Mouse (Mus musculus): ENCODE results near the gene Drd3.

The Drd3 gene

GRCm38 (mm10) chr16:43753751-43754150 lies at the start of gene Drd3:
Gene Drd3, plus strand, starts transcription at chr16:43754026.
- DNase-seq (ENCODE audit: low spot score) = no peak

GRCm38 (mm10) chr16:43708335-43709061 lies 45.3 kb upstream of the Drd3 start:
- no peak for DNase-seq (ENCODE audit: low spot score)

GRCm38 (mm10) chr16:43709062-43709413 lies 44.8 kb upstream of the Drd3 start:
- no peak for DNase-seq (ENCODE audit: low spot score)

GRCm38 (mm10) chr16:43709432-43710133 lies 44.2 kb upstream of the Drd3 start:
- no peak for DNase-seq (ENCODE audit: low spot score)

GRCm38 (mm10) chr16:43710134-43710475 lies 43.7 kb upstream of the Drd3 start:
- no peak for DNase-seq (ENCODE audit: low spot score)

GRCm38 (mm10) chr16:43710651-43711050 lies 43.2 kb upstream of the Drd3 start:
- no peak for DNase-seq (ENCODE audit: low spot score)

GRCm38 (mm10) chr16:43711361-43711760 lies 42.5 kb upstream of the Drd3 start:
- DNase-seq (ENCODE audit: low spot score) = no peak

GRCm38 (mm10) chr16:43724444-43724843 lies 29.4 kb upstream of the Drd3 start:
- DNase-seq (ENCODE audit: low spot score) = no peak

GRCm38 (mm10) chr16:43729506-43730221 lies 24.2 kb upstream of the Drd3 start:
- no peak for DNase-seq (ENCODE audit: low spot score)

- DNase-seq (ENCODE audit: low spot score) = no peak
Measured at GRCm38 (mm10) chr16:43730281-43730680, 23.5 kb upstream of the Drd3 start.

GRCm38 (mm10) chr16:43732496-43732895 lies 21.3 kb upstream of the Drd3 start:
- no peak for DNase-seq (ENCODE audit: low spot score)

- DNase-seq (ENCODE audit: low spot score) = no peak
Measured at GRCm38 (mm10) chr16:43732900-43733299, 20.9 kb upstream of the Drd3 start.

GRCm38 (mm10) chr16:43737933-43738332 lies 15.9 kb upstream of the Drd3 start:
- no peak for DNase-seq (ENCODE audit: low spot score)

- no peak for DNase-seq (ENCODE audit: low spot score)
Measured at GRCm38 (mm10) chr16:43740936-43741335, 12.9 kb upstream of the Drd3 start.

GRCm38 (mm10) chr16:43748424-43748823 lies 5.4 kb upstream of the Drd3 start:
- no peak for DNase-seq (ENCODE audit: low spot score)

- no peak for DNase-seq (ENCODE audit: low spot score)
Measured at GRCm38 (mm10) chr16:43752900-43753299, 926 bp upstream of the Drd3 start.

GRCm38 (mm10) chr16:43772358-43772757 lies 18.5 kb downstream of the Drd3 start:
- DNase-seq (ENCODE audit: low spot score) = no peak

- no peak for DNase-seq (ENCODE audit: low spot score)
Measured at GRCm38 (mm10) chr16:43772766-43773165, 18.9 kb downstream of the Drd3 start.

GRCm38 (mm10) chr16:43773506-43773905 lies 19.7 kb downstream of the Drd3 start:
- DNase-seq (ENCODE audit: low spot score) = no peak

- DNase-seq (ENCODE audit: low spot score) = no peak
Measured at GRCm38 (mm10) chr16:43776886-43777285, 23.1 kb downstream of the Drd3 start.

GRCm38 (mm10) chr16:43799541-43799940 lies 45.7 kb downstream of the Drd3 start:
- DNase-seq (ENCODE audit: low spot score) = no peak

- DNase-seq (ENCODE audit: low spot score) = no peak
Measured at GRCm38 (mm10) chr16:43800119-43800721, 46.4 kb downstream of the Drd3 start.

- no peak for DNase-seq (ENCODE audit: low spot score)
Measured at GRCm38 (mm10) chr16:43801137-43801536, 47.3 kb downstream of the Drd3 start.

Data from ovary, postnatal 10 days (tissue).